Mouse (Mus musculus) intestine, embryonic 16.5 days (tissue): ENCODE data around the gene Pard6b. TPM values are rescaled to one million over a fixed set of nuclear protein-coding genes. Genes with fewer than 3 reads are reported as not detected.

ENCODE experiments used
- ATAC-seq: fragments of 200-750 bp; cut with Nextera tagmentation; 2 replicates; pipeline ENCODE4 v1.8.0; 2017; ENCODE audit warnings: moderate TSS enrichment, moderate library complexity
- H3K27ac ChIP-seq: fragments of 300-500 bp; sonication (generic); 2 replicates; pipeline ENCODE4 v1.5.1; 2014; ENCODE audit warnings: mild to moderate bottlenecking, low read length
- H3K27me3 ChIP-seq: fragments of 300-500 bp; sonication (generic); replicated peaks from 2 replicates; pipeline ENCODE4 v1.6.1; 2014; ENCODE audit warnings: low read length, control low read depth, mixed read lengths; ENCODE audit not compliant: control insufficient read depth, insufficient read depth
- H3K36me3 ChIP-seq: fragments of 300-500 bp; sonication (generic); 2 replicates; pipeline ENCODE4 v1.6.1; 2014; ENCODE audit warnings: low read length, control low read depth; ENCODE audit not compliant: control insufficient read depth, insufficient read depth
- H3K4me1 ChIP-seq: fragments of 300-500 bp; sonication (generic); 2 replicates; pipeline ENCODE4 v1.6.1; 2014; ENCODE audit warnings: low read length, control low read depth, mixed read lengths; ENCODE audit not compliant: control insufficient read depth, insufficient read depth
- H3K4me2 ChIP-seq: fragments of 300-500 bp; sonication (generic); 2 replicates; pipeline ENCODE4 v1.6.1; 2014; ENCODE audit warnings: low read depth, low read length, control low read depth
- H3K4me3 ChIP-seq: fragments of 300-500 bp; sonication (generic); 2 replicates; pipeline ENCODE4 v1.5.1; 2014; ENCODE audit warnings: mild to moderate bottlenecking, low read length
- H3K9ac ChIP-seq: fragments of 300-500 bp; sonication (generic); 2 replicates; pipeline ENCODE4 v1.6.1; 2014; ENCODE audit warnings: low read depth, low read length
- H3K9me3 ChIP-seq: fragments of 300-500 bp; sonication (generic); 2 replicates; pipeline ENCODE4 v1.6.1; 2016; ENCODE audit warnings: low read length, control low read depth; ENCODE audit not compliant: control insufficient read depth
- WGBS: fragments of 180-500 bp; shearing (Covaris S2); extraction: QIAGEN DNeasy Blood & Tissue Kit; methylation state at CpG from one replicate; pipeline ENCODE4 v1.1.7; 2014; 5-methylcytosine and 5-hydroxymethylcytosine counted together
- polyA plus RNA-seq: library from polyadenylated mRNA; unstranded; fragments of >200 nt; fragmentation: Nextera tagmentation; extraction: Ambion mirVana; gene quantifications from 2 replicates; pipeline ENCODE4 v1.2.1, GENCODE M21; 2015

Gene Pard6b
- polyA plus RNA-seq, 1 experiment from 2014 or later = 7.8 TPM

DNA sequence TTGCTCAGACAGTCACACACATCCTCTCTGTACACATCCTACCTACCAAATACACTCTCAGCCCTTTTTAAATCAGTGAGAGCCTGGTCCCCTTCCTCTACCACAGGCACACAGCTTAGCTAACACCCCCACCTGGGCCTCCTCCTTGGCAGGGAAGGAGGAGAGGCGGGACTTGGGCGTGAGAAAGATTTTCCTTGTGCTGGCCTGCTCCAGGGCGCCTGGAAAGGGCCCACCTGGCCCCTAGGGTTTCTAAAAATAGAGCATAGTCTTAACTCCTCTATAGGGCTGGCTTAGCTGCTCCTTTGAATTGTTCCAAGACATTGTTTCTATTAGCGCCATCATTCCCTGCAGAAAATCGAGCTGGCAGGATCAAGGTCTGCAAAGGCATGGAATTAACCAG lies 35.0 kb upstream of the Pard6b start:
- no peaks in the 10 kb centered on the region; the same call in 1 of the 2 replicates for H3K36me3 ChIP-seq
- 0 out of 2 replicates have a peak, but pooled peaks cover 3% of the 10 kb centered on the region for H3K9me3 ChIP-seq
- WGBS = 9% methylated on average over 5 of the region's 5 CpGs
- H3K27ac ChIP-seq = peak overlapping the region; percentile 90
- peak overlapping the region; percentile 20 for H3K4me2 ChIP-seq
- peaks cover 55% of the 10 kb centered on the region for H3K4me1 ChIP-seq
- 0 out of 2 replicates have a peak, but pooled peaks cover 2% of the 10 kb centered on the region for H3K27me3 ChIP-seq
- H3K4me3 ChIP-seq = no peak overlapping the region
- ATAC-seq = peak; percentile 78
- peak overlapping the region; percentile 38; the same call in 1 of the 2 replicates for H3K9ac ChIP-seq

DNA sequence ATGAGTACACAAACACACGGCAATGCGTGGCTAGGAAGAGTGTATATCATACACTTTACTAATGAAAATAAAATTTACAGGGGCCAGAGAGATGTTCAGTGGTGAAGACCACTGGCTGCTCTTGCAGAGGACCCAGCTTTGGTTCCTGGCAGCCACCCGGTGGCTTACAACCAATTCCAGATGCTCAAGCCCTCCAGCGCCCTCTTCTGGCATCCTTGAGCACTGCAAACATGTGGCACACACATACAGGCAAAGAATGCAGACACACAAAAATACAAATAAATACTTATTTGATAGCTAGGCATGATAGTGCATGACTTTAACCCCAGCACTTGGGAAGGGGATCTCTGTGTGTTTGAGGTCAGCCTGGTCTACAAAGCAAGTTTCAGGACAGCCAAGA lies 34.3 kb upstream of the Pard6b start:
- H3K9ac ChIP-seq = no peak overlapping the region
- ATAC-seq = no peak
- H3K4me2 ChIP-seq = peak overlapping the region; percentile 20
- H3K27me3 ChIP-seq = 0 out of 2 replicates have a peak, but pooled peaks cover 2% of the 10 kb centered on the region
- 73% methylated on average over 4 of the region's 4 CpGs for WGBS
- H3K4me1 ChIP-seq = peaks cover 57% of the 10 kb centered on the region
- H3K9me3 ChIP-seq = 0 out of 2 replicates have a peak, but pooled peaks cover 3% of the 10 kb centered on the region
- no peak overlapping the region for H3K4me3 ChIP-seq
- H3K27ac ChIP-seq = peak overlapping the region; percentile 90
- H3K36me3 ChIP-seq = no peaks in the 10 kb centered on the region; the same call in 1 of the 2 replicates

DNA sequence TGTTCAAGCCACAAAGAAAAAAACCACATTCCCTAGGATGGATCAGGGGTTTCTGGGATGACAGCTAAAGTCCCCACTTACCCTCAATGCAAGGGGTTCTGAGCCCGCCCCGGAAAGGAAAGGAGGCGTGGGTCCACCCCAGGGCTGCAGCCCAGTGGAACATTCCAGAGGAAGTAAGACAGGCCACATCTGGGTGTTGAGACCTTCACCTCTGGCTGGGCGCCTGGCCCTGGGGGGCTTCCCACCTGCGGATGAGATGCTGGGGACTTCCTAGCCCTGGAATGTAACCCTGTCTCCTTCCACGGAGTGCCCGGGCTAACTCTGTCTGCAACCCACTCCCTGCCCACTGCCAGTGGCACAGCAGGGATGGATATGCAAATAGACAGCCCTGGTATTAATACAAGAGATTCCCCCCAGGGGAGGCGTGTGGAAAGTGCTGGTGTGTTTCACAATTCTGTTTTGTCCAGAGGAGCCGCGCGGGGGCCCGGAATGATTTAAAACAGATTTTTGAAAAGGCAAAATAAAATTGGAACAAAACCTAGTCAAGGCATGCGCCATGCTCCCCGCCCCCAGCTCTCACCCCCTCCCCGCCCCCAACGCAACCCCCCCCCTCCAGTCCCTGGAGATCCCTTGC lies 31.7 kb upstream of the Pard6b start:
- peak overlapping the region; percentile 63 for H3K4me3 ChIP-seq
- H3K27ac ChIP-seq = peak overlapping the region; percentile 54
- 0 out of 2 replicates have a peak, but pooled peaks cover 2% of the 10 kb centered on the region for H3K27me3 ChIP-seq
- H3K36me3 ChIP-seq = no peaks in the 10 kb centered on the region; the same call in 1 of the 2 replicates
- 29% methylated on average over 16 of the region's 16 CpGs for WGBS
- peak overlapping the region; percentile 78 for H3K9ac ChIP-seq
- H3K4me2 ChIP-seq = peak overlapping the region; percentile 94
- ATAC-seq = no peak
- H3K4me1 ChIP-seq = peaks cover 55% of the 10 kb centered on the region
- H3K9me3 ChIP-seq = 0 out of 2 replicates have a peak, but pooled peaks cover 3% of the 10 kb centered on the region

DNA sequence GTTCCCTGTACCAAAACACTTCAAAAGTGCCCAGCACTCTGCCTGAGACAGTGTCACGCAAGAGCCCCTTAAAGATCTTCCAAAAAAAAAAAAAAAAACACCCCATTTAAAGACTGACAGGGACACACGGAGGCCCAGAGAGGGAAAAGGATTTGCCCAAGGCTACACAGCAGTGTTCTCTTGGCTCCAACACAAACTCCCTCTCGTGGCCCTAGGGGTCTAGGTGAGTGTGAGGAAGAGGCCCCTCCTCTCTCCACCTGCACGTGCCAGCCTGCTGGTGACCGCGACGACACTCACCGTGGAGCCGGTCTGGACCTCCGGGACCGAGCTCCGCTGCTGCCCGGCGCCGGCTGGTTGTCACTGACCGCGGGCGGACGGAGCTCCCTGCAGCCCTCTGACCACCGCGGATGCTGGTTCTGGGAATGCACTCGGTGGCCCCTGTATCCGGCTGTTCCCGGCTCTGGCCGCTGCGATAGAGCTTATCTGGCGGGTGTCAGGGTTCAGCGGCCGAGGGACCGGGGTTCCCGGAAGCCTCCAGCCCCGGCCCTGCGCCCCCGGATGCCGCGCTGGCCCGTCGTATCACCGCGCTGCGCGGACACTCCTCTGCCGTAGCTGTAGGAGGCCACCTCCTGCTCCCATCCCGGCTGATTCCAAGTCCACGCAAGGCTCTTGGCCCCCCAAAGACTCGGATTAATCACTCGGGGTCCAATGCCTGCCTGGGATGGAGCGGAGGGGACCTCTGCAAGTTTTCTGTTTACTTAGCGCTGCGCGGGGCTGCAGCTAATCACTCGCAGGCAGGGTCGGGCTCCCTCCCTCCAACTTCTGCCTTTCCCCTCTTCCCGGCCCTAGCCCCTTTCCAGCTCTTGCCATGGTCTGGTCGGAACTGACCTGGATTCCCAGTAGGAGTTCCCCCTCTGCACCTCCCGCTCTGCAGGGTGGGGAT lies 30.5 kb upstream of the Pard6b start:
- WGBS = under 1% methylated on average over 56 of the region's 56 CpGs
- Histone ChIP-seq H3K27me3 (0 out of 2 replicates have a peak, but pooled peaks cover 2% of the 10 kb centered on the region), H3K4me3 (peak overlapping the region; percentile 63), H3K27ac (peak overlapping the region; percentile 31), H3K36me3 (no peaks in the 10 kb centered on the region; the same call in 1 of the 2 replicates), H3K4me2 (peak overlapping the region; percentile 94), H3K9ac (peak overlapping the region; percentile 78), H3K4me1 (peaks cover 43% of the 10 kb centered on the region), H3K9me3 (0 out of 2 replicates have a peak, but pooled peaks cover 3% of the 10 kb centered on the region)
- peak; percentile 43 for ATAC-seq

DNA sequence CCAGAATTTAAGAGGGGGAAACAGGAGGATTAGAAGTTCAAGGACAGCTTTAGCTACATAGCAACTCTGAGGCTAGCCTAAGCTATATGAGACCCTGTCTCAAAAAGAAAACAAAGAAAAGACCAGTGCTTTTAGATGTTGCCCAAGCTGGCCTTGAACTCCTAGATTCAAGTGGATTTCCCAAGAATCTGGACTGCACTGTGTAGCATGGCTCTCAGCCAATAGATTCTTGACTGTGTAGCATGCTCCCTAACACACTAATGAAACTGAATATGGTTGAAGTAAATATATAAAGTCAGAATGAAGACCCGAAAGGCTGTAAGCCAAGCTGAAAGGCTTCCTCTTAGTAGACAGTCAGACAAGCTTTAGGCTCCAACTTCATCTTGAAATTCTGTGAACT lies 28.6 kb upstream of the Pard6b start:
- 0 out of 2 replicates have a peak, but pooled peaks cover 2% of the 10 kb centered on the region for H3K27me3 ChIP-seq
- H3K9me3 ChIP-seq = no peaks in the 10 kb centered on the region
- H3K27ac ChIP-seq = no peak overlapping the region
- ATAC-seq = no peak
- H3K4me1 ChIP-seq = peaks cover 28% of the 10 kb centered on the region
- H3K36me3 ChIP-seq = no peaks in the 10 kb centered on the region
- 81% methylated on average over 1 of the region's 1 CpGs for WGBS
- no peak overlapping the region for H3K4me2 ChIP-seq
- H3K4me3 ChIP-seq = no peak overlapping the region
- H3K9ac ChIP-seq = no peak overlapping the region

DNA sequence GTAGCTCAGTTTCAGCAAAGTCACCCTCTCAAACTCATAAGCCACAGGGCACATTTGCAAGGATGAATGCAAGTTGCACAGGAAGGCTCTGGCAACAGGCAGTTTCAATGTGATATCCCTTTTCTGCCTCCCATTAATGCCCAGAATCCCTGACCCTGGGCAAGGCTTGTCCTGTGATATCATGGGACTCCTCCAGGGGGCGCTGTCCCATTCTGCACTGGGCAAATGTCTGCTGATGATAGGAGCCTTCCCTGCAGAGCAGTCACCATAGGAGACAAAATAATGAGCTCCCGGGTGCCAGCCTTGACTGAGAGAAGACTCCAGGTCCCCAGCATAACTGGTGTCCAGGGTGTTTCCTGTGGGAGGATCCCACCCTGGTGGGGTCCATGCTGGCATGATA lies 28.1 kb upstream of the Pard6b start:
- peaks cover 28% of the 10 kb centered on the region for H3K4me1 ChIP-seq

DNA sequence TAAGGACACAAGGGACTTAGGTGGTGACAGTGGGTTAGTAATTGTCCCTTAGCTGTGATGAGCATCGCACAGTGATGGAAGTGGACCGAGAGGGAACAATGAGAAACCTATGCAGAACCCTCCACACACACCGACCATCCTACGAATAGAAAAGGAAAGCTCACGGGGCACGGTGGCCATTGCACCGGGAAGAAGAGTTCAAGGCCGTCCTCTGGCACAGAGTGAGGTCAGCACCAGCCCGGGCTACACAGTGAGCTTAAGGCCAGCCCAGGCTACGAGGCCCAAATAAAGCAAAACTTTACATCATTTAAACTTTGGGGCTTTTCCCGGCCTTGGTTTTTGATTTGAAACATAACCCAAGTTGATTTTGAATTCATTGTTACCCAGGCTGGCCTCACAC lies 26.7 kb upstream of the Pard6b start:
- H3K36me3 ChIP-seq = no peaks in the 10 kb centered on the region
- ATAC-seq = no peak
- H3K9ac ChIP-seq = no peak overlapping the region
- H3K4me2 ChIP-seq = no peak overlapping the region
- H3K4me1 ChIP-seq = peaks cover 22% of the 10 kb centered on the region
- H3K27me3 ChIP-seq = 0 out of 2 replicates have a peak, but pooled peaks cover 2% of the 10 kb centered on the region
- WGBS = 91% methylated on average over 11 of the region's 11 CpGs
- no peak overlapping the region for H3K4me3 ChIP-seq
- H3K27ac ChIP-seq = no peak overlapping the region
- H3K9me3 ChIP-seq = no peaks in the 10 kb centered on the region

More for the DNA sequence above, 28.1 kb upstream of the Pard6b start:
- Histone ChIP-seq H3K36me3 (no peaks in the 10 kb centered on the region), H3K27ac (no peak overlapping the region), H3K9ac (no peak overlapping the region), H3K27me3 (0 out of 2 replicates have a peak, but pooled peaks cover 2% of the 10 kb centered on the region), H3K9me3 (no peaks in the 10 kb centered on the region), H3K4me2 (no peak overlapping the region), H3K4me3 (no peak overlapping the region)
- 17% methylated on average over 2 of the region's 2 CpGs for WGBS
- no peak for ATAC-seq

DNA sequence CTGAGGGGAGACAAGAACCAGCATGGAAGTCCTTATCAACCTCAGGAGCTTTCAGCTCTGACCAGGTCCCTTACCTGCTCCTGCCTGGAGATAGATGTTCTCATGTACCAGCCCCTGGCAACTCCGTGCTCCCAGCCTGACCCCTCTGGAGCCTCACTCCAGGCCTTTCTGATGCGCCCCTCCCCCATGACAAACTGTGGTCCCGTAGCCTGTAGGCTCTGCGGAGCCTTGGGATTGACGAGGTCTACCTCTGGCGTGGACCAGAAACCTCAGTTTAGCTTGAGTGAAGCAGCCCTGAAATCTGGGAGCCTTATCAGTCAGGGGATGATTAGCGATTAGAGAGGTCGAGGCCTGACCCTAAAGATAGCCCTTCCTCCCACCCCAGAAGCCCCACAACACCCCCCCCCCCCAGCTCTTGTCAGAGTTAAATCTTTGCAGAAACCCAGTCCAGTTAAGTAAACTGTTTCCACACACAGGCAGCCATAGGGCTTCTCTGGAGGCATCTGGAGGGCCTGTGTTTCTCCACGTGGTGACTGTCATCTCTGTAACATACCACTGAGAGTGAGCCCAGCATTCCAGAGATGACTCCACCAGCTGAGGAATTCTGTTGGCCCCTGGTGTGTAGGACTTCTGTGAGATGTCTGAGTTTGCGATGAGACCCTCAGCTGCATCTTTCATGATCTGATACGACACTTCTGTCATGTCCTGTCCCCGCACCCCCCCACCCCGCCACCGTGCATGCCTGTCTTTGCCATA lies 24.7 kb upstream of the Pard6b start:
- WGBS = 25% methylated on average over 14 of the region's 14 CpGs
- Histone ChIP-seq H3K4me3 (no peak overlapping the region), H3K4me2 (no peak overlapping the region), H3K27me3 (no peaks in the 10 kb centered on the region), H3K4me1 (peaks cover 7% of the 10 kb centered on the region; the same call in 1 of the 2 replicates), H3K9ac (peak overlapping the region; percentile 39; the same call in 1 of the 2 replicates), H3K9me3 (no peaks in the 10 kb centered on the region), H3K36me3 (no peaks in the 10 kb centered on the region), H3K27ac (peak overlapping the region; percentile 47; the same call in 1 of the 2 replicates)
- ATAC-seq = peak; percentile 21; the same call in 1 of the 2 replicates
